Mouse (Mus musculus) liver, adult 2 months (tissue): ENCODE results near the gene Cyp4f14.

ENCODE experiments used
- CTCF ChIP-seq: fragments of 200-500 bp; IDR thresholded peaks from 2 replicates; pipeline ENCODE4 v1.5.1; 2011; ENCODE audit warnings: low read depth, low read length, control low read depth
- POLR2A ChIP-seq: fragments of 200-500 bp; IDR thresholded peaks from 2 replicates; pipeline ENCODE4 v1.6.1; 2011; ENCODE audit warnings: low read length, control low read depth; ENCODE audit not compliant: insufficient read depth; ENCODE audit errors: extremely low read depth

- TF ChIP-seq CTCF (no peak), POLR2A (no peak)
Measured at GRCm38 (mm10) chr17:32889611-32890010, 27.5 kb downstream of the Cyp4f14 start.
